Mouse (Mus musculus) cerebellum, adult (tissue): ENCODE measurements around the gene Fitm1.

Experiments used
- ATAC-seq: cut with Nextera tagmentation; 2 replicates; pipeline ENCODE4 v1.9.2; 2017; ENCODE audit warnings: mild to moderate bottlenecking, moderate library complexity, mixed read lengths; ENCODE audit not compliant: insufficient number of reproducible peaks, low FRiP score, low TSS enrichment

Fitm1 gene

GRCm38 (mm10) chr14:55575302-55575701 is at the start of gene Fitm1:
Fitm1 (plus strand) TSS chr14:55575617.
- ATAC-seq = no peak

- ATAC-seq = no peak
Observed at GRCm38 (mm10) chr14:55526674-55527073, 48.7 kb upstream of the Fitm1 start.

DNA sequence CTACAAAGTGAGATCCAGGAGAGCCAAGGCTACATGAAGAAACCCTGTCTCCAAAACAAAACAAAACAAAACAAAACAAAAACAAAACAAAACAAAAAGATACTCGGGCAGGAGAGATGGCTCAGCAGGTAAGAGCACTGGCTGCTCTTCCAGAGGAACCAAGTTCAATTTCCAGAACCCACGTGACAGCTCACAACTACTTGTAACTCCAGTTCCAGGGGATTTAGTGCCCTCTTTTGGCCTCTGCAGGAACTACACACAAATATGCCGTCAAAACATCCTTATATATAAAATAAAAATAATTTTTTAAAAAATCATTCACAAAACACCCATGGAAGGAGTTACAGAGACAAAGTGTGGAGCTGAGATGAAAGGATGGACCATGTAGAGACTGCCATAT is 47.5 kb upstream of the Fitm1 start:
- no peak for ATAC-seq

DNA sequence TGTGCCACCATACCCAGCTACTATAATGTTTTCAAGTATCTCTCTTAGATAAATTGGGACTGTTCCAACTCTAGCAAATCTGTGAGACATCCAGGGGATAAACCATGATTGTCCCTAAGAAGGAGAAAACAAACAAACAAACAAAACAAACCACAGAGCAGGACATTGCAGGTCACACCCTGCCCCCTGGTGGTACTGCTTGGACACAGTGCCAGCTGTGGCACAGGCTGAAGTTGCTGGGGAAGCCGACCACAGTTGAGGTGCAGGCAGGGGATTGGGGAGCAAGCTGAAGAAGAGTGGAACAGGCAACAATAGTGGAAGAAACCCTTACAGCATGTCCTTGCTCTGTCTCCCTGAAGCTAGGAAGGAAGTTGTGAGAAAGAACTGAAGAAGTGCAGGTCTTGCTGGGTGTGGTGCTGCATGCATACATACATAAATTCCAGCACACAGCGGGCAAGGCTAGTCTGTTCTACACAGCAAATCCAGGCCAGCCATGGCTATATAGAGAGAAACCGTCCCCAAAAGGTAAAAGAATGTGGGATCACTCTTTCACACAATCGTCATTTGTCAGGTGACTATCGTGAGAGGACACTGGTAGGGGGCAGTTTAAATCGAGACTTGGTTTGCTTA is 39.2 kb upstream of the Fitm1 start:
- ATAC-seq = no peak

DNA sequence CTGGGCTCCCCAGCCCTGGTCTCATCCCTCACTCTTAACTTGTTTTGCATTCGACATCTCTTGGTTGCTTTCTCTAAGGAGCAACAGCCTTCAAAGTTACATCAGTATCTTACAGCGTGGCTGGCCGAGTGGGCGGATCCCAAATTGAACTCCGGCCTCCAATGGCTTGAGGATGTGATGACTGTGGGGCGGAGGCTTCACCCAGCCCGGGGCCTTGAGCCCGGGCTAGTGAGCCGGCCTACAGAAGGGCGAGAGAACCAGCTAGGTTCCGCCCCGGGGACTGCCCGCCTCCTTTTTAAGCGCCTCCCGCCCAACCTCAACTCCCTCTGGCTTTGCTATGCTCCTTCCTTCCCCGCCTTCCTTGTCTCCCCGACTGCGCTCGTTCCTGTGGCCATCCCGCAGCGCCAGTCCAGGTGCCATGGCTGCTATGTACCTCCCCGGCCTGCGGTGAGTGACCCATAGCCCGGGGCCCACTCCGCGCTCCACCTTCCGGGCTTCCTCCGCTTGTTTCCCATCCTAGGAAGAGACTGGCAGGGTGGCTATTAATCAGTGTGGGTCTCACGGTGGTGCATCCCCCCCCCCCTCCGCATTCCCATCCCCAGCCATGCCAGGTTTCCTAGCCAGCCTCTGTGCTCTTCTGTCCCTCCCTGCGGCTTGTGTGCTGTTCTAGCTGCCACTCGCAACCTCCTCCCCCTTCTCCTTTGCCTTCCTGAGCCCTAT is 35.2 kb upstream of the Fitm1 start, which contains the start of gene Pck2:
TSS of gene Pck2 (plus strand) at position 200 of the 720 bp plus-strand sequence.
- ATAC-seq = peak; percentile 93

DNA sequence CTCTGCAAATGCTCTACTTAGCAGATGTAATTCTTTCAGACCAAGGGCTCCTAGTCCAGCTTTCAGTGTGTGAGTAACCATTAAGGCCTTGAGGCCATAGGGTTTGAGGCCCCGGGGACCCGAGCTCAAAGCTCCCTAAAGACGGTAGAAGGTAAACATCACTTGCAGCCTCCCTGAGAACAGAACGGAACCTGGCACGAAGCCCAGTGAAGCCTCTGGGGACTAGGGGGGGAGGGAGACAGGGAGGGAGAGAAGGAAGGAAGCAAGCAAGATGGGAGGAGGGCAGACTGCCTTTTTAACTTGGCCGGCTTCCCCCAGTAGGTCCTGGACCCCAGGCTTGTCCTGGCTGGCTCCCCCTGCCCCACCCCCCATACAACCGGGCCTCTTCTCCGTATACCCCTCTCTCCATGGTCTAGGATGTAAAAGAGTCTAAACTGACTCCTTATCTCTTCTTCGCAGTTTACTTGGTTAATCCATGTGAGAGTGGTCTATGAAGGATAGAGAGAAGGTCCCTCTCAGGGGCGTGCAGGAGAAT is 34.6 kb upstream of the Fitm1 start:
- ATAC-seq = 0 out of 2 replicates have a peak, but pooled peaks have one; percentile 13

DNA sequence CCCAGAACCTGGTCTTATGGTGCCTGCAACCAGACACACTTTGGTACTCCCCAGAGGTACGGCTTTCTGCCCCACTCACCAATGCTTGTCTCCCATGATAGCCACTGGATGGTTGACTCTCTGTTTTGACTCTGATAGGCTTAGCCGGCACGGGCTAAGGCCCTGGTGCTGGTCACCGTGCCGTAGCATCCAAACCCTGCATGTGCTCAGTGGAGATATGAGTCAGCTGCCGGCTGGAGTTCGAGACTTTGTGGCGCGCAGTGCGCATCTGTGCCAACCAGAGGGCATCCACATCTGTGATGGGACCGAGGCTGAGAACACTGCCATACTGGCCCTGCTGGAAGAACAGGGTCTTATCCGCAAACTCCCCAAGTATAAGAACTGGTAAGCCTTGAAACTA is 33.1 kb upstream of the Fitm1 start:
- ATAC-seq = no peak

- ATAC-seq = no peak
Observed at GRCm38 (mm10) chr14:55544334-55544733, 31.1 kb upstream of the Fitm1 start.

DNA sequence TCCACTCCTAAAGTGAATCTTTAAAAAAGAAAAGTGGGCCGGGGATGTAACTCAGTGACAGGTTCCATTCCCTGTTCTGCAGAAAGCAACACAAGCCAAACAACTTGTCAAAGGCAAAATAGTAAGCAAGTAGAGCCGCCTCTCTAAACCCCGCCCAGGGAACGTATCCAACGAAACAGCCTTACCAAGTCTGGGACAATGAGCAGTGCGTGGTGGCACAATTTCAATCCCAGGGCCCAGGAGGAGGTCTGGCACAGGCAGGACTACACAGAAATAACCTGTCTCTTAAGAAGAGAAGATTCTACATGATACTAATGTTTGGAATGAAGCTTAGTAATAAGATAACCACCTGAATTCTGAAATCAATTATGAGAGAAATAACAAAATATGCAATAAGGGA is 25.2 kb upstream of the Fitm1 start:
- ATAC-seq = no peak

GRCm38 (mm10) chr14:55551347-55551746 is 24.1 kb upstream of the Fitm1 start:
- no peak for ATAC-seq

DNA sequence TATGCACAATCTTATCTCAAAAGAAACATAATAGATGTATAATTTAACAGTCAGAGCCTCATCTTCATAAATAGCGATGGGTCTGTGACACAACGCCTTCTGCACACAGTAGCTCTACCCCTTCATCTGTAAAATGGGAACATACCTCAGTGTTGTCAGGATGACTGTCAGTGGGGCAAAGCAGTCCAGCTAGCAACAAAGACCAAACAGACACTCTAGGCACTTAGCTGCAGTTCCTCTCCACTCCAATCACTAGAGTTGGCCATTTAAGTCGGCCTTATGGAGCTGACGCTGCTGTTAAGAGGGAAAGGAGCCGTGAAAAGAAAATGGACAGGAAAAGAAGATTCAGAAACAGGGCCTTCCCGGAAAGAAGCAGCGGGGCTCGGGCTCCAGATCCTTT is 23.6 kb upstream of the Fitm1 start:
- no peak for ATAC-seq

- ATAC-seq = no peak
Observed at GRCm38 (mm10) chr14:55554635-55555034, 20.8 kb upstream of the Fitm1 start.

DNA sequence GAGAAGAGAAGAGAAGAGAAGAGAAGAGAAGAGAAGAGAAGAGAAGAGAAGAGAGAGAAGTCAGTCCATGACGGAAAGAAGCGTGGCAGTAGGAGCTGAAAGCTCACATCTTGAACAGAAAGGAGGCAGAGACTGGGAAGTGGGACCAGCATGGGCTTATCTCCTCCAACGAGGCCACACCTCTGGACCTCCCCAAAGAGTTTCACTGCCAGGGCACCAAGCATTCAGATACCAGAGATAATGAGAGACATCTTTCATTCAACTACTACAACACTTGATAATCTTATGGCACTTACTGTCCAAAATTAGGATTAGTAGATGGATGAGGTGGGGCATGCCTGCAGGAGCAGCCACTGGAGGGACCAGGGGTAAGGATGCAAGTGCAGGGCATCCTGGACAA is 19.6 kb upstream of the Fitm1 start:
- ATAC-seq = no peak

DNA sequence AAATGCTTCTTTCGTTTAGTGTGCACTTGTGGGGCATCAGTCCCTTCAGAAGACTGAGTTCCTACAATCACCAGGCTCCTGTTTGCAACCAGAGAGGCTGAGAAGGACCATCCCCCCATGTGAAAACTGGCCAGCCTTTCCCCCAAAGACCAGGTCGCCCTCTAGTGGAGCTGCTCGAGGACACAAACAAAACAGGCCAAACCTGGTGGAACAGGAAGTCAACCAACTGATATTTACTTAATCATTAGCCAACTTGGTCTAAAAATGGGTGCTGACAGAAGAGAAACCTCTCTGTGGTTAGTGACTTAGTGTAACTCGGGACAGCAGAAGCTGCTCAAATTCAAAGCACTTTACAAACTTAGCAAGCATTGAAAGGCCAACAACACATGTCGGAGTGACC is 18.4 kb upstream of the Fitm1 start:
- ATAC-seq = no peak

- no peak for ATAC-seq
Observed at GRCm38 (mm10) chr14:55557587-55557986, 17.8 kb upstream of the Fitm1 start.

DNA sequence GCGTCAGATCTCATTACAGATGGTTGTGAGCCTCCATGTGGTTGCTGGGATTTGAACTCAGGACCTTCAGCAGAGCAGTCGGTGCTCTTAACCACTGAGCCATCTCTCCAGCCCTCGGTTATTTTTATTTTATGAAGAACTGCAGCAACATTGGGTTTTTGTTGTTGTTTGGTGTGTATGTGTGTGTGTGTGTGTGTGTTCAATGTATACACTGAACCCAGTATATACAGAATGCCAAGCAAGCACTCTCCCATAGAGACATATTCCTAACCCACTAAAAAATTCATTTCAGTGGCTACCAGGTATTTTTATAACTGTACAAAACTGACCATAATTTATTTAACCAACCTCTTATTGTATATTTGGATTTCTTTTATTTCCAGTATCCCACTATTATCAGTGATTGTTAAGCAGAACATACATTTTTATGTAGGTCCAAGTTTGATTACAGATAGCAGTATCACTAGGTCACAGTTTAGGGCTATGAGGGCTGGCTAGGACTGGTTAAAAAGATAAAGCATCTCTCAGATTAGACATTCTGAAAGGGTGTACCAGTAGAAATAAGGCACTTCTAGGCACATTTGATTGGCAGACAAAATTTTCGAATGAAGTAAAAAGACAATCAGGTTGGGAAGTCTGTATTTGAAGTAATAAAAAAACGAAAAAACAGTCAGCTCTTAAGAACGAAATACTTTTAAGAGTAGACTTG is 16.5 kb upstream of the Fitm1 start:
- ATAC-seq = no peak

- ATAC-seq = peak; percentile 77
Observed at GRCm38 (mm10) chr14:55559799-55560201, 15.6 kb upstream of the Fitm1 start, which contains the start of gene Dcaf11. Dcaf11 (plus strand) TSS chr14:55560006.

- ATAC-seq = peak; percentile 90
Observed at GRCm38 (mm10) chr14:55560202-55561073, 15.0 kb upstream of the Fitm1 start, which contains the start of gene A730061H03Rik. A730061H03Rik (minus strand) TSS chr14:55560406.

GRCm38 (mm10) chr14:55561860-55562259 is 13.6 kb upstream of the Fitm1 start:
- no peak for ATAC-seq

DNA sequence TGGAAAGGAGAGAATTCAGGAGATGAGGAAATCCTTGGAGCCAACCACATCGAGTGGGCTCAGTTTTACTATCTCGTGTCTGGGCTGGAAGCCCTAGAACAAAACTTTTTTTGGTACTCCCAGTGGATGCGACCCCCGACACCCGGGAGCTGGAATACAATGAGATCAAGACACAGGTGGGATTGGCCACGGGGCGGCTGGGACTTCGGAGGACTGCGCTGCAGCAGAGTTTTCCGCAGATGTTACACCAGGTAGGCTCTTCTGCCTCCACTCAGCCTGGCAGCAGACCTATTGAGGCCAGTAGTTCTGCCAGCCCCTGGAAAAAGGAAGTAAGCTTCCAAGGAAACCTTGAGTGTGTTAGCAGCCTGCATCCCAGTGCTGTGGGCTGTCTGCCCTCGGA is 12.2 kb upstream of the Fitm1 start:
- ATAC-seq = no peak
